Comparison of ENCODE assay signal across 8 mouse cellular contexts in the genomic region with DNA sequence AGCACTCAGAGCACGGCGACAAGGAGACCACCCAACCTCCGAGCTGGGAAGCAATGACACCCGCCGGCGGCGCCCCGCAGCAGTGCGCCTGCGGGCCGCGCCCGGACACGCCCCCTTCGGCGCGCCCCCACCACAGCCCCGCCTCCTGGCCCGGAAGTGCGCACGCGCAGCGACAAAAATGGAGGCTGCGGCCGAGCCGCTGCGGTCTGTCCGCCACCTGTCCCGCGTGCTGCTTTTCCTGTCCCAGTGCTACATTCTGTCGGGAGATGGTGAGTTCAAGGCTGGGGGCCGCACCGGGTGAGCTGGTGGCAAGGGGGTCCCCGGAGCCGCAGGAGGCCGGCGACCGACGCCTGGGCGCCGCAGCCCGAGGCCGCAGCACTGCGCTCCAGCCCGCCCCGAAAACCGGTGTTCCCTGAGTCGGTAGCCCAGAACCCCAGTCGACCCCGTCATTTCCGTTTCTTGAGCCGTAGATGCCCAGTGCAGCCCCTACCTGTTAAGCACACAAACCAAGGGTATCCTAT. TPM values are rescaled to one million over a fixed set of nuclear protein-coding genes. Genes with fewer than 3 reads are reported as not detected.
DNase-seq lines count a peak whose midpoint lies in the region; ATAC-seq and TF ChIP-seq lines count a peak whose summit lies in the region.

No protein-coding gene starts in this region.

- H3K27ac ChIP-seq in bone marrow macrophage, adult 2 months (ENCODE audit: insufficient read depth, low read depth, low read length): no peak overlapping the region
- H3K27ac ChIP-seq in embryonic facial prominence, embryonic 15.5 days (replicated peaks): peak overlapping the region; percentile 86
- peak overlapping the region; percentile 93 for H3K27ac ChIP-seq in heart, embryonic 10.5 days
- peak overlapping the region; percentile 76; the same call in 1 of the 2 replicates for H3K27ac ChIP-seq in kidney, embryonic 14.5 days (ENCODE audit: low read depth, low read length)
- H3K27ac ChIP-seq in limb, embryonic 14.5 days (replicated peaks; ENCODE audit: low read depth, low read length): peak overlapping the region; percentile 65; the same call in 1 of the 2 replicates
- H3K27ac ChIP-seq in midbrain, embryonic 16.5 days (ENCODE audit: low read length): peak overlapping the region; percentile 90
- peak overlapping the region; percentile 61; the same call in 1 of the 2 replicates for H3K27ac ChIP-seq in spleen, adult 2 months (ENCODE audit: insufficient read depth, low read length)

- peaks cover 23% of the 10 kb centered on the region for H3K36me3 ChIP-seq in embryonic facial prominence, embryonic 15.5 days
- peaks cover 31% of the 10 kb centered on the region for H3K36me3 ChIP-seq in heart, embryonic 10.5 days
- peaks cover 15% of the 10 kb centered on the region for H3K36me3 ChIP-seq in kidney, embryonic 14.5 days (ENCODE audit: control insufficient read depth, insufficient read depth, low read length)
- H3K36me3 ChIP-seq in limb, embryonic 14.5 days (ENCODE audit: control insufficient read depth, insufficient read depth, low read length): peaks cover 19% of the 10 kb centered on the region
- peaks cover 13% of the 10 kb centered on the region for H3K36me3 ChIP-seq in midbrain, embryonic 16.5 days (ENCODE audit: control insufficient read depth, insufficient read depth, low read length)
- H3K36me3 ChIP-seq in spleen, adult 2 months (ENCODE audit: control insufficient read depth, insufficient read depth, low read length): peaks cover 8% of the 10 kb centered on the region

- ATAC-seq in embryonic facial prominence, embryonic 15.5 days (ENCODE audit: insufficient number of reproducible peaks, low FRiP score, low TSS enrichment, low read depth): peak; percentile 93
- peak; percentile 96 for ATAC-seq in kidney, embryonic 14.5 days (ENCODE audit: low FRiP score, low TSS enrichment)
- ATAC-seq in limb, embryonic 14.5 days (ENCODE audit: low FRiP score, low read depth): peak; percentile 93
- ATAC-seq in midbrain, embryonic 16.5 days: peak; percentile 94

- peak overlapping the region; percentile 51 for H3K9ac ChIP-seq in embryonic facial prominence, embryonic 15.5 days
- H3K9ac ChIP-seq in kidney, embryonic 14.5 days (ENCODE audit: low read depth, low read length): peak overlapping the region; percentile 81
- peak overlapping the region; percentile 75 for H3K9ac ChIP-seq in limb, embryonic 14.5 days (ENCODE audit: low read depth, low read length, severe bottlenecking)
- H3K9ac ChIP-seq in midbrain, embryonic 16.5 days (ENCODE audit: low read depth, low read length): peak overlapping the region; percentile 90

- peak; percentile 93 to 94 for DNase-seq in B cell, adult 2 months
- peak; percentile 93 for DNase-seq in heart, embryonic 10.5 days (ENCODE audit: low spot score)
- DNase-seq in limb, embryonic 14.5 days (ENCODE audit: low spot score): peak; percentile 76
- DNase-seq in spleen, adult 2 months (ENCODE audit: low read depth in 1 of 2, low spot score in 2 of 2): peak; percentile 53 to 80

- peaks cover 11% of the 10 kb centered on the region for H3K4me1 ChIP-seq in bone marrow macrophage, adult 2 months (ENCODE audit: control insufficient read depth, insufficient read depth, low read length)
- H3K4me1 ChIP-seq in embryonic facial prominence, embryonic 15.5 days: peaks cover 14% of the 10 kb centered on the region
- peaks cover 12% of the 10 kb centered on the region for H3K4me1 ChIP-seq in heart, embryonic 10.5 days
- peaks cover 14% of the 10 kb centered on the region; the same call in 1 of the 2 replicates for H3K4me1 ChIP-seq in kidney, embryonic 14.5 days (ENCODE audit: control insufficient read depth, insufficient read depth, low read length)
- peaks cover 10% of the 10 kb centered on the region for H3K4me1 ChIP-seq in limb, embryonic 14.5 days (ENCODE audit: control insufficient read depth, insufficient read depth, low read length)
- H3K4me1 ChIP-seq in midbrain, embryonic 16.5 days (ENCODE audit: control insufficient read depth, insufficient read depth, low read length): peaks cover 12% of the 10 kb centered on the region
- H3K4me1 ChIP-seq in spleen, adult 2 months (ENCODE audit: control insufficient read depth, insufficient read depth, insufficient read length): peaks cover 6% of the 10 kb centered on the region; the same call in 1 of the 2 replicates

- TF ChIP-seq CTCF in bone marrow macrophage, adult 2 months (IDR thresholded peaks at IDR 0.05; ENCODE audit: low read depth, low read length): no peak
- no peak for TF ChIP-seq CTCF in spleen, adult 2 months (IDR thresholded peaks at IDR 0.05; ENCODE audit: extremely low read depth, insufficient read depth, insufficient read length, insufficient replicate concordance)

- H3K4me2 ChIP-seq in embryonic facial prominence, embryonic 15.5 days (replicated peaks): peak overlapping the region; percentile 80
- peak overlapping the region; percentile 77 for H3K4me2 ChIP-seq in kidney, embryonic 14.5 days (replicated peaks; ENCODE audit: low read depth, low read length)
- peak overlapping the region; percentile 85 for H3K4me2 ChIP-seq in limb, embryonic 14.5 days (replicated peaks; ENCODE audit: low read depth, low read length, severe bottlenecking)
- H3K4me2 ChIP-seq in midbrain, embryonic 16.5 days (ENCODE audit: low read length): peak overlapping the region; percentile 59

- no peak; the same call in 1 of the 2 replicates for TF ChIP-seq POLR2A in bone marrow macrophage, adult 2 months (IDR thresholded peaks at IDR 0.05; ENCODE audit: borderline replicate concordance, low read depth, low read length)
- peak; percentile 85; the same call in 1 of the 2 replicates for TF ChIP-seq POLR2A in limb, embryonic 14.5 days (IDR thresholded peaks at IDR 0.05; ENCODE audit: borderline replicate concordance, extremely low read depth, insufficient read depth, insufficient read length)
- TF ChIP-seq POLR2A in spleen, adult 2 months (IDR thresholded peaks at IDR 0.05; ENCODE audit: low read depth, low read length): peak; percentile 71

- no peaks in the 10 kb centered on the region for H3K27me3 ChIP-seq in embryonic facial prominence, embryonic 15.5 days
- no peaks in the 10 kb centered on the region for H3K27me3 ChIP-seq in heart, embryonic 10.5 days (ENCODE audit: insufficient read depth, poor library complexity, severe bottlenecking)
- no peaks in the 10 kb centered on the region for H3K27me3 ChIP-seq in kidney, embryonic 14.5 days (ENCODE audit: control insufficient read depth, insufficient read depth, low read length)
- H3K27me3 ChIP-seq in limb, embryonic 14.5 days (ENCODE audit: control insufficient read depth, insufficient read depth, low read length): no peaks in the 10 kb centered on the region
- no peaks in the 10 kb centered on the region for H3K27me3 ChIP-seq in midbrain, embryonic 16.5 days (ENCODE audit: control insufficient read depth, insufficient read depth, low read depth, low read length)
- H3K27me3 ChIP-seq in spleen, adult 2 months (ENCODE audit: control insufficient read depth, insufficient read depth, low read length): no peaks in the 10 kb centered on the region

- H3K9me3 ChIP-seq in embryonic facial prominence, embryonic 15.5 days (replicated peaks): no peaks in the 10 kb centered on the region
- H3K9me3 ChIP-seq in heart, embryonic 10.5 days: no peaks in the 10 kb centered on the region
- H3K9me3 ChIP-seq in kidney, embryonic 14.5 days (ENCODE audit: control insufficient read depth, low read length): no peaks in the 10 kb centered on the region
- no peaks in the 10 kb centered on the region for H3K9me3 ChIP-seq in limb, embryonic 14.5 days (ENCODE audit: control insufficient read depth, low read length)
- H3K9me3 ChIP-seq in midbrain, embryonic 16.5 days (replicated peaks; ENCODE audit: control insufficient read depth, low read length, poor library complexity, severe bottlenecking): no peaks in the 10 kb centered on the region

- peak overlapping the region; percentile 98 for H3K4me3 ChIP-seq in bone marrow macrophage, adult 2 months (ENCODE audit: insufficient read depth, low read length)
- H3K4me3 ChIP-seq in embryonic facial prominence, embryonic 15.5 days (replicated peaks): peak overlapping the region; percentile 76
- H3K4me3 ChIP-seq in heart, embryonic 10.5 days: peak overlapping the region; percentile 94
- H3K4me3 ChIP-seq in kidney, embryonic 14.5 days (ENCODE audit: low read length): peak overlapping the region; percentile 84
- H3K4me3 ChIP-seq in limb, embryonic 14.5 days (replicated peaks; ENCODE audit: low read length): peak overlapping the region; percentile 80
- peak overlapping the region; percentile 90 for H3K4me3 ChIP-seq in midbrain, embryonic 16.5 days (ENCODE audit: low read depth, low read length)
- peak overlapping the region; percentile 92 for H3K4me3 ChIP-seq in spleen, adult 2 months (ENCODE audit: extremely low read depth, insufficient read depth, insufficient read length)

- WGBS in embryonic facial prominence, embryonic 15.5 days: under 1% methylated on average over 52 of the region's 52 CpGs
- under 1% methylated on average over 52 of the region's 52 CpGs for WGBS in heart, embryonic 10.5 days
- under 1% methylated on average over 52 of the region's 52 CpGs for WGBS in kidney, embryonic 14.5 days
- under 1% methylated on average over 48 of the region's 52 CpGs for WGBS in limb, embryonic 14.5 days
- under 1% methylated on average over 50 of the region's 52 CpGs for WGBS in midbrain, embryonic 16.5 days
- under 1% methylated on average over 52 of the region's 52 CpGs for WGBS in spleen, adult 2 months

RNA-seq across cellular contexts. Expression of a gene that starts 2.4 kb away (rescaled TPM):
- polyA plus RNA-seq in bone marrow macrophage, adult 2 months (2012; ENCODE audit: insufficient read depth, insufficient read length, missing spikeins): 49.0 and 50.5 TPM in 2 replicates
- polyA plus RNA-seq in embryonic facial prominence, embryonic 15.5 days (2015; fragmentation: Nextera tagmentation; extraction: Ambion mirVana): 75.4 and 87.6 TPM in 2 replicates
- 50.1 and 59.0 TPM in 2 replicates for polyA plus RNA-seq in heart, embryonic 10.5 days (2016; fragmentation: Nextera tagmentation; extraction: Ambion mirVana)
- polyA plus RNA-seq in kidney, embryonic 14.5 days (2014; fragmentation: Nextera tagmentation; extraction: Ambion mirVana): 87.0 and 108 TPM in 2 replicates
- 119 and 163 TPM in 2 replicates for polyA plus RNA-seq in limb, embryonic 14.5 days (2012; rRNA removed)
- polyA plus RNA-seq in limb, embryonic 14.5 days (2014; fragmentation: Nextera tagmentation; extraction: Ambion mirVana): 92.9 and 93.5 TPM in 2 replicates
- polyA plus RNA-seq in midbrain, embryonic 16.5 days (2015; fragmentation: Nextera tagmentation; extraction: Ambion mirVana): 85.6 and 89.8 TPM in 2 replicates
- 46.4 and 82.0 TPM in 2 replicates for polyA plus RNA-seq in spleen, adult 2 months (2012; rRNA removed)

RNA-seq across cellular contexts. Expression of a gene that starts 48.7 kb away (rescaled TPM):
- 3.7 and 4.0 TPM in 2 replicates for polyA plus RNA-seq in bone marrow macrophage, adult 2 months (2012; ENCODE audit: insufficient read depth, insufficient read length, missing spikeins)
- 9.2 and 10.8 TPM in 2 replicates for polyA plus RNA-seq in embryonic facial prominence, embryonic 15.5 days (2015; fragmentation: Nextera tagmentation; extraction: Ambion mirVana)
- polyA plus RNA-seq in heart, embryonic 10.5 days (2016; fragmentation: Nextera tagmentation; extraction: Ambion mirVana): 13.1 and 17.4 TPM in 2 replicates
- polyA plus RNA-seq in kidney, embryonic 14.5 days (2014; fragmentation: Nextera tagmentation; extraction: Ambion mirVana): 6.8 and 14.0 TPM in 2 replicates
- polyA plus RNA-seq in limb, embryonic 14.5 days (2012; rRNA removed): 6.7 and 7.8 TPM in 2 replicates
- 11.0 and 12.0 TPM in 2 replicates for polyA plus RNA-seq in limb, embryonic 14.5 days (2014; fragmentation: Nextera tagmentation; extraction: Ambion mirVana)
- 19.2 TPM in 2 replicates for polyA plus RNA-seq in midbrain, embryonic 16.5 days (2015; fragmentation: Nextera tagmentation; extraction: Ambion mirVana)
- polyA plus RNA-seq in spleen, adult 2 months (2012; rRNA removed): 2.0 and 4.3 TPM in 2 replicates
